Mouse (Mus musculus): Measurements from ENCODE around the gene Fyn. TPM values are rescaled to one million over a fixed set of nuclear protein-coding genes. Genes with fewer than 3 reads are reported as not detected.

Gene Fyn
- total and polyA plus RNA-seq, 3 experiments, result 14.9 to 42.4 (median 19.9) TPM

- H3K9me3 ChIP-seq (replicated peaks; ENCODE audit: low read length), result peaks cover 6% of the 10 kb centered on the region
- H3K4me1 ChIP-seq (ENCODE audit: control insufficient read depth in 1 of 2, insufficient read depth in 2 of 2), result 0 out of 4 replicates have a peak, but pooled peaks cover 0 to 3% of the 10 kb centered on the region in 2 experiments
- TF ChIP-seq MXI1 (IDR thresholded peaks at IDR 0.05; ENCODE audit: low read depth, low read length) (no peak), ZNF384 (IDR thresholded peaks at IDR 0.05; ENCODE audit: low read depth, low read length) (no peak), SIN3A (IDR thresholded peaks at IDR 0.05; ENCODE audit: low read length) (no peak), POLR2A (IDR thresholded peaks at IDR 0.05; ENCODE audit: low read depth, low read length) (no peak), NRF1 (IDR thresholded peaks at IDR 0.05; ENCODE audit: low read depth, low read length) (no peak), EP300 (IDR thresholded peaks at IDR 0.05; ENCODE audit: low read length) (no peak), MYC (IDR thresholded peaks at IDR 0.05; ENCODE audit: low read depth, low read length) (no peak), JUND (conservative IDR thresholded peaks at IDR 0.05; ENCODE audit: low read depth, low read length) (no peak), UBTF (IDR thresholded peaks at IDR 0.05; ENCODE audit: low read depth, low read length) (no peak), HCFC1 (IDR thresholded peaks at IDR 0.05; ENCODE audit: low read depth, low read length) (no peak), TBP (conservative IDR thresholded peaks at IDR 0.05; ENCODE audit: low read depth, low read length) (no peak), ZC3H11A (IDR thresholded peaks at IDR 0.05; ENCODE audit: low read depth, low read length) (no peak), E2F4 (IDR thresholded peaks at IDR 0.05; ENCODE audit: insufficient replicate concordance, low read depth, low read length) (no peak), CTCF (conservative IDR thresholded peaks at IDR 0.05 in 1 of 2, IDR thresholded peaks at IDR 0.05 in 1 of 2; ENCODE audit: low read depth in 2 of 2, low read length in 2 of 2) (no peak), RCOR1 (conservative IDR thresholded peaks at IDR 0.05; ENCODE audit: low read depth, low read length) (no peak), CHD2 (IDR thresholded peaks at IDR 0.05; ENCODE audit: low read length) (no peak), NELFE (IDR thresholded peaks at IDR 0.05; ENCODE audit: low read depth, low read length) (no peak), PAX5 (IDR thresholded peaks at IDR 0.05; ENCODE audit: low read length) (no peak), ELF1 (IDR thresholded peaks at IDR 0.05; ENCODE audit: low read depth, low read length) (no peak), RAD21 (IDR thresholded peaks at IDR 0.05; ENCODE audit: low read depth, low read length) (no peak)
- H3K36me3 ChIP-seq (replicated peaks in 1 of 2; ENCODE audit: control insufficient read depth in 1 of 2, insufficient read depth in 1 of 2, low read length in 1 of 2), result no peaks in the 10 kb centered on the region
- no peak for DNase-seq (ENCODE audit: extremely low read depth)
- no peak overlapping the region for H3K4me3 ChIP-seq (replicated peaks in 1 of 3; ENCODE audit: low read depth in 2 of 3, low read length in 2 of 3, poor library complexity in 1 of 3)
- no peaks in the 10 kb centered on the region for H3K79me2 ChIP-seq (replicated peaks; ENCODE audit: control insufficient read depth, extremely low read depth, insufficient read depth, poor library complexity, severe bottlenecking)
- H3K27ac ChIP-seq (ENCODE audit: insufficient read depth, low read depth), result no peak overlapping the region
- in situ Hi-C loops (cut with MboI; ENCODE audit: low pct_ligation_motif_present, low pct_unique_long_range_greater_than_20kb, low sequenced_read_pairs), result no loop called here
- dilution Hi-C loops (cut with MboI; ENCODE audit: extremely low pct_ligation_motif_present, extremely low pct_unique_long_range_greater_than_20kb, low sequenced_read_pairs), result no loop called here
- no peak overlapping the region for H3K4me2 ChIP-seq (ENCODE audit: insufficient read depth, low read depth, poor library complexity, severe bottlenecking)
- no peaks in the 10 kb centered on the region for H3K27me3 ChIP-seq (replicated peaks)
- H3K9ac ChIP-seq (ENCODE audit: insufficient read depth, low read depth), result no peak overlapping the region
These were observed 219.5 kb downstream of the Fyn start for GRCm38 (mm10) chr10:39587973-39588746.
